Mouse (Mus musculus): ENCODE results near the gene Tle6.

The Tle6 gene

DNA sequence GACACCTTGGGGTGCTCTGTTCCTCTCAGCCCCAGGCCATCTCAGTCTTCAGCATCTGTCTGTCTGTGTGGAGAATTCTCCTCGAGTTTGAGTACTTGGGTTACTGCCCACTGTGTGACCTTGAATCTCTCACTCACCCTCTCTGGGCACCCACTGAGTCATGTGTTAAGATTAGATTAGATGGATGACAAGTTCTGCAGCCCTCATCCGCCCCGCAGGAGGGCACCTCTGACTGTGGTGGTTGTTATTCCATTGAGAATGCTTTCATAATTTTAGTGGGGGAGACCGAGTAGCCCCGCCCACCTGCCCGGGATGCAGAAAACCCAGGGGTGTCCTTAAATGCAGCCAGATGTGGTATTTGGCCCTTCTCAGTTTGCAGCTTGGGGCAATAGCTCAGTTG is 37.4 kb downstream of the Tle6 start:
- no peak for DNase-seq (ENCODE audit: low spot score)

DNA sequence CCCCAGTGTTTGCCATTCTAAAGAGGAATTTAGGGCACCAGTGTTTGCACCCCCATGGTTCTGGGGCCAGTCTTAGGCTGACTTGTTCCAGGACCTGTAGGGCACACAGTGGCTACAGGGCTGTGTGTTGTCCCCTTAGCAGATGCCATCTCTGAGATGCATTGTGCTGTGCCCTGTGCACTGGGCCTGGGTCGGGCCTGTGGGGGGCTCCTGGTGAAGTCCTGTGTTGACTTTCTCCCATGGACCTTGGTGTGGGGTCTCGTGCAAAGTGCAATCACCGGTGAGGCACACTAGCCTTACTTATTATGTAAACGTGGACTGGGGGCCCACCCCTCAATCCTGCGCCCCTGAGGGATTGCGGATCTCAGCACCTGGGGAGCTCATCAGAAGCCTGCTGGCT is 38.5 kb downstream of the Tle6 start:
- no peak for DNase-seq (ENCODE audit: low spot score)

DNA sequence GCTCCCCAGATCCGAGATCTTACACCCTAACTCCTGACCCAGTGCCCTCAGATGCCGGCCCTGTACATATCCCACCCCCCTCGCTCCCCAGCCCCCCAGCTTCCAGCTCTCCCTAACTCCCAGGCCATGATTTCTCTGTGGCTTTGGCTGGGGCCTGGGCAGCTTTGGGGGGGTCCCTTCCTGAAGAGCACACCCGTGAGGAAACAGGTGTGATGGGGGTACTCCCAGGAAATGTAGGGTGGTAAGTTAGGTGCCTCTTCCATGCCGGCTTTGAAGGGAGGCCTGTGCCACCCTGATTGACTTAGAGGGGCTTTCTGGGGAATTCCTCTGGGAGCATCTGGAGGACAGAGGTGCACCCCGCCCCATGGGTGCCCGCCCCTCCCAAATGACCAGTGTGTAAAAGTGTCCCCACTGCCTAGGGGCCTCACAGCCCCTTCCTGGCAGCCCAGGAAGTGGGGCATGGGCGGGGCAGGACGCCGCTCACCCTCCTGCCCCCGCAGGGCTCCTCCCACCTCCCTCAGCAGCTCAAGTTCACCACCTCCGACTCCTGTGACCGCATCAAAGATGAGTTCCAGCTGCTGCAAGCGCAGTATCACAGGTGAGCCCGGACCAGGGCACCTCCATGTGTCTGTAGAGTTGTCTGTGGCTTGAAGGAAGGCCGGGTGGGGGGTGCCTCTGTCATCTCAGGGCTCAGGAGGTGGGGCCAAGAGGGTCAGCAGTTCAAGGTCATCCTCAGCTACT is 40.0 kb downstream of the Tle6 start:
- no peak for DNase-seq (ENCODE audit: low spot score)

DNA sequence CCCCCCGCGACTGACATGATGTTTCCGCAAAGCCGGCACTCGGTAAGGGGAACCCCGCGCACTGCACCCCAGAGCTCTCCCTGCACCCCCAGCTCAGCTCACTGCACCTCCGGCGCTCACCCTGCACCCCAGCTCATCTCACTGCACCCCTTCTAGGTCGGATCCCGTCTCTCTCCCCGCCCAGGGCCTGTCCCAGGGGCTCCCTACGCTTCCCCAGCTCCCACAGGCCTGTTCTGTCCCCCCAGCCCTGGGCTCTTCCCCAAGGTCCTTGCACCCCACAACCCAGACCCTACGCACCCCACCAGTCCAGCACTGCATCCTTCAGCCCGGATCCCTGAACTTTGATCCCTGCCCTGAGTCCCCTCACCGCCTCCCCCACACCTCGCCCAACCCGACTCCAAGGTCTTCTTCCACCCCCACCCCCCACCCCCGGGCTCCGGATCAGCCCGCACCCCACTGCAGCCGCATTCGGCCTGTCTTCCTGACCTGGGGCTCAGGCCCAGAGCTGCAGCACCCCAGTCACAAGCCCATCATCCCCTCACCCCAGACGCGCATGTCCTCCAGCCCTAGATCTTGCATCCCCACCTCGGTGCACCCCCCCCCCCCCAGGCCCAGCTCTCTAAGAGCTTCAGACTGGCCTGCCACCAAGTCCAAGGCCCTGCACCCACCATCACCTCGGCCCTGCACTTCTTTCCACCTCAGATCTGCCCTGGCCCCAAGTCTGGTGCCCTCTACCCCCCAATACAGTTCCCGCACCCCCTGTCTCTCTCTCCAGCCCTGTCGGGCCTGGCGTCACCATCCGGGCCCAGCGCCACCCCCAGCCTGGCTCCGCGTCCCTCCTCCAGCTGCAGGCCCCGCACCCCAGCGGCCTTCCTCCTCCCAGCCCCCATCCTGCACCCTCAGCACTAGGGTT is 41.0 kb downstream of the Tle6 start:
- DNase-seq (ENCODE audit: low spot score): peak; percentile 79

DNA sequence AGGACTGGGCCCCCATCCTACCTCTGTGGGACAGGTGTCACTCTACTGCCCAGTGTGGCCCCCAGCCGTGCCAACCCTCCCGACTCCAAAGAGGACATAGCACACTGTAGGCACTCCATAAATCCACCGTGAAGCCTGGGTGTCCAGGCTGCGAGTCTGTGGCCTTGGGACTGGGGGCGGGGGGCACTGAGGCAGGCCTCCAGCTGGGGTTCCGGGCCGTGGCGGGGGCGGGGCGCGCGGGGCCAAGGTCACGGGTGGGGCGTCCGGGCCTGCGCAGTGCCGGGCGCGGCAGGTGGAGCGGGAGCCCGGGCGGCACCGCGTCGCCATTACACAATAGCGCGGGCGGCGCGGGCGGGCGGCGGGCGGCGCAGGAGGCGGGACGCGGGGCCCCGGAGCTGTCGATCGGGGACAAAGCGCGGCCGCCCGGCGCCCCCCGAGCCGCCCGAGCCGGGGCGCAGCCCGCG is 41.7 kb downstream of the Tle6 start, which contains the start of gene Aes:
TSS of gene Aes (plus strand) at position 326 of the 464 bp plus-strand sequence.
- DNase-seq (ENCODE audit: low spot score): peak; percentile 74

DNA sequence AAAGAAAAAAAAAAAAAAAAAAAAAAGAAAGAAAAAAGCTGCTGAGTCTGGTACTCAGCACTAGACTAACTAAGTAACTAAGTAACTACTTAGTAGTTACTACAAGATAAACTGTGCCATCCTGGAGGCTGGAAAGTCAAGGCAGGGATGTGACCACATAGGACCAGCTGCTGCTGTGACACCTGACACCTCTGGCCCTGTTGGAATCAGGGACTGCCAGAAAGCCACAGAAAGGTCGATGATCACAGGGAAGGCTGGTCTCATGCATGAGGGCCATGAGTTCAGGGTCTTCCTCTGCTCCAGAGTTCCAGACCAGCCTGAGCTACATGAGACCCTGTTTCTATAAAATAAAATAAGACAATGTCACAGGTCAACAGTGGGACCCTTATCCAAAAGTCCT is 43.4 kb downstream of the Tle6 start:
- DNase-seq (ENCODE audit: low spot score): no peak

DNA sequence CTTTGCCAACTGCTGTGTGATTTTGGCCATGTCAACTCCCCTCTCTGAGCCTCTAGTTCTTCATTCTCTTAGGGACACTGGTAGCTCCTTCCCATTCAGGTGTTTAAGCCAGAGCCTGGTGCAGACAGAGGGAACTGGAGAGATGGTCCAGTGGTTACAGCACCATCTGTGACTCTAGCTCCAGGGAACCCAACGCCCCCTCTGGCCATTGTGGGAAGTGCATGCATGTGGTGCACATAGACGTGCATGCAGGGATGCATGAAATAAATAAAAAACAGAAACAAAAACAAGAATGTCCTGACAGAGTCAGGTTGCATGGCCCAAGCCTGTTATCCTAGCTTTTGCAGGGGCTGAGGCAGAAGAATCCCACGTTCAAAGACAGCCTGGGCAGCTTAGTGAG is 44.6 kb downstream of the Tle6 start:
- DNase-seq (ENCODE audit: low spot score): no peak

DNA sequence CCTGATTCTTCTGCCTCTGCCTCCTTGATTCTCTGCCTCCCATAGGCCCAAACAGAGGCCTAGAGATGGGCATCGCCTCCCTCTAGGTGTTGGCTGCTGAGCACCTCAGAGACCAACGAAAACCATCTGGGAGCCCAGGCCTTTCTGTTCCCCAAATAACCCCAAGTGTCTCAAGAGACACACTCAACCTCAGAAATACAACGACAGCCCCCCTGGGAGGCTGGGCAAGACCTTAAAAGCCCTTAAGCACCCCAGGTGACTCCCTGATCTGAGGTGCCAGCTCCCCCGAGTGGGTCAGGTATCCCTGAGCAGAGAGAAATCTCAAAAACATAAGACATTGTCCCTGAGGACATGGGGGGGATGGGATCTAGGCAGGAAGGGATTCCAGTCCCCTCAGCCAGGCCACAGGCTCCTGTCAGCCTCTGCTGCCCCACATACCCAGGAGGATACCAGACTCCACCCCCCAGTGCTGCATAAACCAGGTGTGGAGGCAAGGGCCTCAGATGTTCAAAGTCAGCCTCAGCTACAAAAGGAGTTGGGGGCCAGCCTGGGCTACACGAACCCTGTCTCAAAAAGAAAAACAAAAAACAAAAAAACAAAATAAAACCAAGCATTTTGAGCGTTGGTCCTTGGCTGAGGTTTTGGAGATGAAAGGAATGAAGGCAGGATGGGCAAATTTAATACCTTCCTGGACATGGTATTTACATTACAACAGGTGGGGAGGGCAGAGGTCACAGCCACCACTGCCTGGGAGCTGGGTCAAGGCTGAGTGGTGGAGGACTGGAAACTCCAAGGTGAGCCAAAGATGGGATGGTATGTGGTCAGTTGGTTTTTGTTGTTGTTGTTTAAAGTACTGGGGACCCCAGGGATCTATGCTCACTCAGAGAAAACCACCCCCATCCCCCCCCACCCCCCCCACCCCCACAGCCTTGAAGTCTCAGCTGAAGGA is 46.8 kb downstream of the Tle6 start:
- DNase-seq (ENCODE audit: low spot score): no peak

DNA sequence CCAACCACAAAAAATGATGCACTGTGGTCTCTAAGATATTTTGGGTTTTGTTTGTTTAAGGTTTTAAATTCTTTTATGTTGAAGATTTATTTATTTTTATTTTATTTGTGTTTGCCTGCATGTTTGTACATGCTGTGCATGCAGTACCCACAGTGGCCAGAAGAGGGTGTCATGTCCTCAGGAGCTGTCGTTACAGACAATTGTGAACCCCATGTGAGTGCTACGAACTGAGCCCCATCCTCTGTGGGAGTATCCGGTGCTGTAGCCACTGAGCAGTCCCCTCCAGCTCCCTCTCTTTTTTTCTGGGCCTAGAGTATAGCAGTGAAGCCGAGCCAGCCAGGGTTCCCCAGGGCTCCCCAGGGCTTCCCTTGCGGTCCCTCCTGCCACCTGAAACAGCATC is 47.6 kb downstream of the Tle6 start:
- no peak for DNase-seq (ENCODE audit: low spot score)

DNA sequence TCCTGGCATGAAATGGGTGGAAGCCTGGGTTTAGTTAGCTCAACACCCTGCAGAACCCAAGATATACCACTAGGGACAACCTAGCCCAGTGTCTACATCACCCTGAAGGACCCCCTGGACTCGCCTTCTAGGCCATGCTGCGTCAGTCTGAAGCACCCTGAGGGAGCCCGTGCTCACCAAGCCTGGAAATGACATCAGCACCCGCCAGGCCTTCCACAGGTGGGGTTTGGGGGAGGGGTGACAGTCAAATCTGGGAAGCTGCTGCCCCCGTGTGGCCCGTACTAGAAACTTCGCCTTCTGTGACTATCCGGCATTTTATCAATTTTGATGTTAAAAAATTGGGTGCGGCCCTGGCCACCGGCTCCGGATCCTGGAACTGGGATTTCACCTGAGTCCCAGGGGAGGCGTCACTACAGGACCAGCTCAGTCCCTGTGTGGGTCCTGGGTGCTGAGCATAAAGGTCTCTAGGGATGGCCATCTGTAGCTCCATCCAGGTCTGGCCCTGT is 49.2 kb downstream of the Tle6 start:
- peak; percentile 87 for DNase-seq (ENCODE audit: low spot score)

DNA sequence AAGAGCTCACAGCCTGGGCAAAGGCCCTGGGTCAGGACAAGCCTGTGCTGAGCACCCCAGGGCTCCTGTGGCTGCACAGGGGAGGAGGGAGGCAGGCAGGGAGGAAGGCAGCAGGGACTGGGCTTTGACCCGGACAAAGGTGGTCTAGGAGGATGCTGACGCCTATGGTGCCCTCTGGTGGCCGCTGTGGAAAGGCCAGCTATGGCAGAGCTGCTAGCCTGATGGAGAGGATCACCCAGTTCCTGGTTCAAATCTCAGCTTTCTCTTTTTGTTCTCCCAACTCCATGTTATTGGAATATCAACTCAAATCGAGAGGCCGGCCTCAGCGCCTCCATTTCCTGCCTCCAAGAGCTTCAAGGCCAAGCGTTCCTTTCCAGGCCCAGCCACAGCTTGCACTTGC is 50.6 kb downstream of the Tle6 start:
- no peak for DNase-seq (ENCODE audit: low spot score)

DNA sequence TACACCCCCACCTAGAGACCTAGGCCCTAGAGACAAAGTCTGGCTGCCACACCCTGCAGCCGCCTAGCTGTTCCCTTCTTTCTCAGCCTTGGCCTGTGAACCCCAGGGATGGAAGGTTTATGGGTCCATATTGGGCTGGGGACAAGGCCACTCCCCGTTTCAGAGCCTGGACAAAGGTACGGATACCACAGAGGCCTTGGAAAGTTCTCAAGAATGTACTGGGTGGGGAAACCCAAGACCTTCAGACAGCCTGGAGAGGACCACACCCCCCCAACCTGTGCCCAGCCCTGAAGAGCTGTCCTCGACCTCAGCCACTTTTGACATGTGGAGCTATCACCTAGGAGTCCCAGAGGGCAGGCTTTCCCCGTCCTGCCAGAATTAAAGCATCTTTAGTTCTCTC is 51.9 kb downstream of the Tle6 start:
- DNase-seq (ENCODE audit: low spot score): no peak

DNA sequence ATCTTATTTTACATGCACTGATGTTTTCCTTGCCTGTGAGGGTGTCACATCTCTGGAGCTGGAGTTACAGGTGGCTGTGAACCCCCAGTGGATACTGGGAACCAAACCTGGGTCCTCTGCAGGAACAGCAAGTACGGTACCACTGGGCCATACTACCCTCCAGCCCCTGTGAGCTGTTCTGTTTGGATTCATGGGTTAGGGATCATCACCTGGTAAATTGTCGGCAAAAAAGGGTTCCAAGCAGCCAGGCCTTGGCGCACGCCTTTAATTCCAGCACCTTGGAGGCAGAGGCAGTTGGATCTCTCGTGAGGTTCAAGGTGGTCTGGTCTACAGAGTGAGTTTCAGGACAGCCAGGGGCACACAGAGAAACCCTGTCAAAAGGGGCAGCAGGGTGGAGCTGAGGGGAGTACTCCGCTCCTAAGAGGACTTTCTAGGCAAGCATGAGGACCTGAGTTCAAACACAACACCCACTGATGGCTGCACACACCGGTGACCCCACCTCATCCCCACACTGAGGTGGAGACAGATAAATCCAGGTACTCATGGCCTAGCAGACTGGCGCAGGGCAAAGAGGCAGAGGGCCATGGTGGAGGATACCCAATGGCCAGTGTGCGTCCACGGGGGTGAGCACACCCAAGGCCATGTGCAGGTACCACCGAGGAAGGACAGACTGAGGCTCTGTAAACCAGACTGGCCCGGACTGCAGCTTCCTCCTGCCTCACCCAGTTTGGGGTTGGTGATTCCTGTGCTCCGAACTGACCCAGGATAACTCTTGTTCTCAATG is 53.9 kb downstream of the Tle6 start:
- no peak for DNase-seq (ENCODE audit: low spot score)

DNA sequence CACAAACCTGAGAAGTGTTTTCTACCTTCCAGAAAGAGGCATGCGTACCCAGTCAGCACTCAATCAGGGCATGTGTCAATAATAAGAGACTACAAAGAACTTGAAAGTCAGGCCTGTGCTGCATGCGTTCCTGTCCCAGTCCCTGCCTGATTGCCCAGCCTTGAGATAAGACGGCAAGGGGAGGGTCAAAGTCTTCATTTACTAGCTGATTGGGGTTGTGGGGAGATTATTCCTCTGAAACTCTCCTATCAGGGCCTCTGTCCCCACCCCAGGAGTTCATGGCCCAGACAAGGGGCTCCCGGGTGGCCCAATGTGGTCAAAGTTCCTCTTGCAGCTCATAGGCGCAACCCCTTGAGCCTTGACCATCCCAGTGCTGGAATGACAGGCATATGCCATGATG is 54.5 kb downstream of the Tle6 start:
- DNase-seq (ENCODE audit: low spot score): no peak

DNA sequence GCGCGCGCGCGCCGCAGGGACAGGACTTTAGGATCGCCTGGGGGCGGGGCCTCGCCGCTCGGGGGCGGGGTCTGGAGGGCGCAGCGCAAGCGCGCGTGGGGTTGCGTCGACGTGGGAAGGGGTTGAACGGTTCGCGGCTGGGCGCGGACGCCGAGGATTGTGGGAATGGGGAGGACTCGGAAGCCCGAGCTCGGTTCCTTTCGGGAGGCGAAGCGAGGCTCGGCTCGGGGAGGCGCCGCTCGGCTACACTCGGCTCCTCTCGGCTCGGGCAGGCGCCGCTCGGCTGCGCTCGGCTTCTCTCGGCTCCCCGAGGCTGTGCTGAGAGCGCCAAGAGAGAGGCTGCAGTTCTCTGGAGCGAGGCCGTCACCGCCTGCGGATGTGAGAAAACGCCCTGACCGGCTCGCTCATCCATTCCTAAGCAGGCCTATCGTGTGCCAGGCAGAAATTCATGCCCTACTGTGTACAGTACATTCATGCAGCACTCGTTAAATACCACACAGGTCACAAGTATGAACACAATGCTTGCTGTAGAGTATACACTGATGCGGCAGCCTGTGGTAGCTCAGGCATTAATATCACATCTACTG is 55.6 kb downstream of the Tle6 start, which contains the start of gene Gna11:
TSS of gene Gna11 (minus strand) at position 30 of the 587 bp plus-strand sequence.
- peak; percentile 100 for DNase-seq (ENCODE audit: low spot score)

DNA sequence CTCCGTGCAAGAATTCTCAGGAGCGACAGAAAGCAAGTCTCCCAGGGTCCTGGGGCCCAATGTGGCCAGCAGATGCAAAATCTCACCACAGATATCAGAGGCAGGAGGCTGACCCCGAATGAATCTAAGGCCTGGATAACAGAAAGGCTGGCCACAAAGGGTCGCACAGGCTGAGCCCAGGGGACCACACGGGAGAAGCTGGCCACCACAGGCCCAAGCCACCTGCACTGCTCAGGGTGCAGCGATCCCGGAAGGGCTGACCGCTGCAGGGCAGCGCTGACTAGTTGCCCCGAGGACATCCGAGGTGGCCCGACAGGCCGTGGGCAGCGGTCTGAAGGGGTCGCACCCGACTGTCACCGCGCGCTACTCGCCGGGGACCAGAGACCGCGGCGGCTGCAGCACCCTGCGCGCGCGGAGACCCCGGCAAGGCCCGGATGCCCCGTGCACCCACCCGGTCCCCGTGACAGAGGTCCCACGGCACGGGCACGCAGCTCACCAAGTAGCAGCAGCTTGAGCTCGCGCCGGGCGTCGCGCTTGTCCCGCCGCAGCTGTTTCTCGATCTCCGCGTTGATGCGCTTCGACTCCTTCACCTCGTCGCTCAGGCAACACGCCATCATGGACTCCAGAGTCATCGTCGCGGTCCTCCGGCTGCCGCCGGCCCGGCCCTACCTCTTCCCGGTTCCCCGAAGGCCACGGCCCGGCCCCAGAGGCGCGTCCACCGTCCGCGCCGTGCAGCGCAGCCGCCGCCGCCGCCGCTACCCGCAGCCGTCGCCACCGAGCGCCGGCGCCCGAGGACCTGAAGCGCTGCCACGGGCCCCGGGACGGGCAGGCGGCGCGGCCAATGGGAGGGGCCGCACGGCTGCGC is 56.3 kb downstream of the Tle6 start:
- no peak for DNase-seq (ENCODE audit: low spot score)

DNA sequence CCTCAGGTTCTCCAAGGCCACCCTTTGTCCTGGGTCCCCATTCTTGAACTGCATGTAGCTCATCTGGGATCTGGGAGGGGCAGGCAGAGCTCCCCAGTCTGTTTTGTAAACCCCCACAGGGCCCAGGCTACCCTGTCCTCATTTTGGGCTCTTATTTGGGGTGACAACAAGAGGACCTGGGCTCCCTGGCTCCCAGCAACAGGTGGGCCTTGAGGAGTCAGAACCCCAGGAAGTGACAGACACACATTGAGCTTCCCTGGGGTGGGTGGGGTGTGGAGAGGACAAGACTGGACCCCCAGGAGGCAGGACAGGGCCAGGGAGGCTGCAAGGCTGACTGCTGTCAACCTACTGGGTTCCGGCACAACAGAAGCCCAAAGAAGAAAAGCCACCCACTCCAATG is 57.2 kb downstream of the Tle6 start:
- DNase-seq (ENCODE audit: low spot score): no peak

DNA sequence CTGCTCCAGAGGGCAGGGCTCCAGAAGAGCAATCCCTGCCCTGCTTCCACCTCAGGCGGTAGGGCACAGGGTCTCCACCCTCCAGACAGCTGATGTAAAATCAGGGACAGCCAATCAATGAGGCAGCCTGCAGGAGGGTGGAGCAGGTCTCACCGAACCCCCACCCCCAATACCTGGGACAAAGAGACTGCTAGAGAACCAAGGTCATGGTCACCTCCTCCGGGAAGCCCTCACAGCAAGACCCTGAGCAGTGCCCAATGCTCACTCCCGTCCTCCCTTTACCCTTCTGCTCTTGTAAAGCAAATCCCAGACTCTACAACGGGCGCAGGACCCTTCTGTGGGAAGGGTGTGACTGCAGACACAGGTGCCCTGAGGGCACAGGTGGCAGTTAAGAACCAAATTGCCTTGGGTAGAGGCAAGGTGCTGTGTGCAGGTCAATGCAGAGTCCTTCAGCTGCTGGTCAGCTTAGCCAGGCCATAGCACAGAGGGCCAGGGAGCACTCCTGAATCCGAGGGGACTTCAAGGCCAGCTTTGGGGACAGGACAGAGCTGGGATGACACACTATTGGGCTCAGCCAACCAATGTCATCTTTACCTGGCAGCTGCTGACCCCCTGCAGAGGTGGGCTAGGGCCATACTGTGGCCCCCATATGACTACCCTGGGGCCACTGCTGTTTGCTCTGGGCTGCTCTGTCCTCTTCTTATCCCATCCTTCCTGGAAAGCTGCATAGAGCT is 58.0 kb downstream of the Tle6 start:
- no peak for DNase-seq (ENCODE audit: low spot score)

DNA sequence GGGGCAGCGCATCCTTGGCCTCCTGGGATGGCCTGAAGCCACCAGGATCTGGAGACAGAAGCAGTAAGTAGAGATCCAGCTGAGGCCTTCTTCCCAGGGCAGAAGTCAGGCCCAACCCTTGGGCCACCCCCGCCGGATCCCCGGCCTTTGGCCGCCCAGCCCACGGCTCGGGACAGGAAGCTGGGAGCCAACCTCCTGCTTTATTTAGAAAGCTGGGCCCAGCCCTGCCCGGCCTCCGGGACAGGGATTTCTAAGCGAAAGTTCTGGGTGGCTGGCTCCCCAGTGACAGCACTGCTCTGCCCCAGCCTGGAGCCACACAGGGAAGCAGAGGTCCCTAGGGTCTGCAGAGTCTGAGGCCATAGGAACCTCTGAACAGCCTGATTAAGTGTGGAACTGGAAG is 59.1 kb downstream of the Tle6 start:
- DNase-seq (ENCODE audit: low spot score): no peak
